Mouse (Mus musculus): ENCODE data around the gene Fam171b.

Fam171b gene

GRCm38 (mm10) chr2:83812483-83813272 is at the start of gene Fam171b:
TSS of gene Fam171b (plus strand) at chr2:83812636.
- DNase-seq (ENCODE audit: extremely low spot score, low spot score): peak; percentile 82

GRCm38 (mm10) chr2:83766058-83766457 is 46.4 kb upstream of the Fam171b start:
- DNase-seq (ENCODE audit: extremely low spot score, low spot score): no peak

- no peak for DNase-seq (ENCODE audit: extremely low spot score, low spot score)
These were observed 45.6 kb upstream of the Fam171b start for GRCm38 (mm10) chr2:83766878-83767277.

DNA sequence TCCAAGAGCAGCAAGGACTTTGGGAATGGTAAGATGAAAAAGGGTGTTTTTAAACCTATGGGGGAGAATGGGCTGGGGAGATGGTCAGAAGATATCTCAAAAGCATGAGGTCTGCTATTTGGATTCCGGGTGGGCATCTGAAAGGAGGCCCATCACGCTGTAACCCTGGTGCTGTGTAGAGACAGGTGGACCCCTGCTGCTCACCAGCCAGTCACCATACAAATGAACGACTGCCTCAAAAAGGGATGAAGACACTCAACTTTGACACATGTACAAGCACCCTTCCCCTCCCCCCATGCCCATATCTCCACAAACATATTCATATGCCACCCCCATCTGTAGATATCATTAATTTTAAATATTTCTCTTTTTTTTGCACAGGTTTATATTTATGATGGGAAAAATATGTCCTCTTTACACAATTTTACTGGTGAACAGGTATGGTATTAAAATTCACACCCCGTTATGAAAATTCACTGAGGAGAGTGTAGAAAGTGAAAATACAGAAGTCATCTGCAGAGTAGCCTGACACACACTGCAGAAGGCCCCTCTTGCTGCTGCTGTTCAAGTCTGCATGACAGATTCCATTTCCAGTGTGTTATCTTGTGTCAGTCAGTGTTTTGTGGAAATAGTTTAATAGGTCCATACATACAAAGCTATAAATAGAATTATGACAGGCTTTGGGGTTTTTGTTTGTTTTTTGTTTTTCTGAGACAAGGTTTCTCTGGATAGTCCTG is 44.0 kb upstream of the Fam171b start:
- DNase-seq (ENCODE audit: extremely low spot score, low spot score): no peak

DNA sequence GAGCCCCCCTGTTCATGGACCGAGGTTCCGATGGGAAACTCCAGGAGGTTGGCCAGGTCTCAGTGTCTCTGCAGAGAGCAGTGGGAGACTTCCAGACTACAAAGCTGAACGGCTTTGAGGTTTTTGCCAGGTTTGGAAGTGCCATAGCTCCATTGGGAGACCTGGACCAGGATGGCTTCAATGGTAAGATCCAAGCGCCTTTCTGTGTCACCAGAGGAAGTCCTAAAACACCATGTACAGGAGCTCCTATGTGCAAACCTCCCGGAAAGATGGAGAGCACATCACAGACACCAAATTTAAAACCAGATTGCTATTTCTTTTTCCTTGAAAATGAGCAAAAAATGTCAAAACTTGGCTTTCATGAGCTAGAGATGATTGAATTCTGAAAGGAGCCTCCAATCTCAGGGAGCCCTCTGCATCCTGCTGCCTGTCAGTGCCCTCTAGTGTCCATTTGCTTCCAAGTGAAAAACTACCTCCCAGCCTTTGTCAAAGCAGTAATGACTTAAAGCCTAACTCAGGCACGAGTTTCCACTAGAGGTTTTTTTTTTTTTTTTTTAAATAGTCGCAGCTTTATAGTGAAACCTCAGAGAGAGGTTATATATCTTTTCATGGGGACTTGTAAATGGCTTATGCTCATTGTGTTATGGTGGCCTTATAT is 41.2 kb upstream of the Fam171b start:
- no peak for DNase-seq (ENCODE audit: extremely low spot score, low spot score)

GRCm38 (mm10) chr2:83791330-83792073 is 20.9 kb upstream of the Fam171b start:
- DNase-seq (ENCODE audit: extremely low spot score, low spot score): no peak

- no peak for DNase-seq (ENCODE audit: extremely low spot score, low spot score)
These were observed 20.3 kb upstream of the Fam171b start for GRCm38 (mm10) chr2:83792102-83792501.

- DNase-seq (ENCODE audit: extremely low spot score, low spot score): no peak
These were observed 16.7 kb upstream of the Fam171b start for GRCm38 (mm10) chr2:83795766-83796165.

DNA sequence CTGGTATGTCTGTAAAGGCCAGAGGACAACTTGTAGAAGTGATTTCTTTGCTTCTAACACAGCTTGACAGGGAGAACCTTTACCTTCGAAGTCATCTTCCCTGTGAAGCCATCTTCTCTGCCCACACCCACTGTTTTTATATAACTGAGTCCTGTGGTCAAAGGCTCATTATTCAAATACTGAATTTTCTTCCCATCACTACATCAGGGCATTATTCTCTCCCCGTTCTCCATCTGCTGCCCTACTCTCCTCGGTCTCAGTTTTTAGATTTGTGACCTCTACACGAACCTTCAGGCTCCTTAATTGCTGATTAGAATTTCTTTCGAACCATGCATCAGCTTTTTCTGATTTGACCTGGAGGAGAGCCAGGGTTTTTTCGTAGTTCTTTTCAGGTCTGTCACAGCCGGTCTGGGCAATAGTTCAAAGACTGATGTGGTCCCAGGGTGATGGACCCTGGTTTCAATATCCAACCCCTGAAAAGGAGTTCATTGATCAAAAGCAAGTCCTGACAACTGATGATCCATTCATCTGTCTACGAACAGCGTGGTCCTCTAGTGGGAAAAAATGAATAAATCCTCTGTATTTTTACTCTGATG is 14.4 kb upstream of the Fam171b start:
- DNase-seq (ENCODE audit: extremely low spot score, low spot score): no peak

DNA sequence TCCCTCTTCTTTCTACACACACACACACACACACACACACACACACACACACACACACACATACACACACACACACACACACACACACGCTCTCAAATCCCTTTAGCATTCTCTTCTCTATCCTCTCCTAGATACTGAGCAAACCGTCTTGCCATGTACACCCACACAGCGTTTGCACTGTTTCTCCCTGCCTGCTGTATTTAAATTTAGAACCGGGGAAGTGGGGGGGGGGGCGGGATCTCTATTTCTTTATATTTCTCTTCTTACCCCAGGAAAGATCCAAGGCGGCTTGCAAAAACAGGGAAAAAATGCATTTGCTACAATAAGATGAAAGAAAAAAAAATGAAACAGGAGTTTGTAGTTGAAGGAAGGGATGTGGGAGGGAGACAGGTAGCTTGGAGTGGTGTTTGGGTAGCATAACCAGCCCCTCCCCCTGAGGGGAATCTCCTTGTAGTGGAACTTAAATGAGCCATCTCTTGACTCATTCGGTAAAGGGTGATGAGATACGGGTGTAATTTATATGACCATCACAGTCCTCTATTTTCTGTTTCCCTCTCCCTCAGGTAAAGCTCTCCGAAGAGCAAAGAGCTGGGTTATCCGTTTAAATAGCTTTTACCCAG is 947 bp downstream of the Fam171b start:
- no peak for DNase-seq (ENCODE audit: extremely low spot score, low spot score)

DNA sequence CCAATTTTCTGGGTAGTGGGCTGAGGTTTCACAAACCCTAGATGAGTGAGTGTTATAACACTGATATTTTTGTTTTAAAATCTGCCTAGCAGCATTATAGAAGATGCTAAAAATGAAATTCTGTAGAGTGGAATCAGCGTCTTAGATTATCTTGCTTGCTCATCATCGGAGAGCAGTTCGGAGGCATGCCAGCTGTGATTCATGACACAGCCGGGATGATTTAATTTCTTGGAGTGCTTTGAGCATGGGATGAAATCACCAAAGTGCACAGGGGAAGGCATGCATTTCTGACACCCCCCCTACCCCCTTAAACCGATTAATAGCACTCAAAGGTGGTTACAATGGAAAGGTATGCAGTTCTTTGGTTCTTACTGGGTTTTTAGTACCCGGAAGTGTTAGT is 1.6 kb downstream of the Fam171b start:
- DNase-seq (ENCODE audit: extremely low spot score, low spot score): no peak

DNA sequence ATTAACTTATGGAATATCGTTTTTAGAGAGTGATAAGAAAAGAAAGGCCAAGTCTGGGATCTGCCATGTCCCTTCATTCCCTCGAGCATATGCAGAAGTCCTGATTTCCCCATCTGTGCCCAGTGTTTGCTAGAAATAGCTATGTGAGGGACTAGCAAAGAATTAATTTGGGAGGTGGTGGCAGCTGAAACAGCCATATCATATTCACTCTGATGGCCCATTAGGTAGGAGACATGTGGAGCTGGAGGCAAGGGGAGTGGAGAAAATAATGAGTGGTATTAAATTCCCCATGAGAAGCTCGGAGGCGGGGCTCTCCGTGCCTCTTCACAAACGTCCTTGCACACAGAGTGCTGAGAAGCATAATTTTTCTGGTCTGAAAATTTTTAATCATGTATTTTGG is 3.7 kb downstream of the Fam171b start:
- DNase-seq (ENCODE audit: extremely low spot score, low spot score): no peak

- DNase-seq (ENCODE audit: extremely low spot score, low spot score): no peak
These were observed 12.7 kb downstream of the Fam171b start for GRCm38 (mm10) chr2:83825161-83825560.

- DNase-seq (ENCODE audit: extremely low spot score, low spot score): no peak
These were observed 16.6 kb downstream of the Fam171b start for GRCm38 (mm10) chr2:83828895-83829539.

- DNase-seq (ENCODE audit: extremely low spot score, low spot score): no peak
These were observed 20.5 kb downstream of the Fam171b start for GRCm38 (mm10) chr2:83832903-83833302.

- DNase-seq (ENCODE audit: extremely low spot score, low spot score): no peak
These were observed 23.1 kb downstream of the Fam171b start for GRCm38 (mm10) chr2:83835313-83836070.

DNA sequence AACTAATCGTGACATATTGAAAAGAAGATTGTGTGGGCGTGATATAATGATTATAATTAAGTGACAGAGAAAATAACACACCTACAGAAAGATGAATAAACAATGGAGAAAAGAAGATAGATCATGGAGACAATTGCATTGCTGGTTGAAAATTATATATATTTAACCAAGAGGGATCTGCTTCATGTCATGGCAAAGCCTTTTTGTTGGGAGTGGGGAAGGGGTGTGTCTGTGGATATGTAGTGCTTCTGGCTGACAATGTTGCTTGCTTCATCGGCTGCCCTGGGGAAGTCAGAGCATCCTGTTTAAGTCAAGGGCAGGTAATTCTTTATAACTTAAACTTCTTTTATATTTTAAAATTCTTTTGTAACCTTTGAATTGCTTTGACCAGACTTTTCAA is 36.1 kb downstream of the Fam171b start:
- DNase-seq (ENCODE audit: extremely low spot score, low spot score): no peak

- DNase-seq (ENCODE audit: extremely low spot score, low spot score): no peak
These were observed 41.0 kb downstream of the Fam171b start for GRCm38 (mm10) chr2:83853423-83853822.

DNA sequence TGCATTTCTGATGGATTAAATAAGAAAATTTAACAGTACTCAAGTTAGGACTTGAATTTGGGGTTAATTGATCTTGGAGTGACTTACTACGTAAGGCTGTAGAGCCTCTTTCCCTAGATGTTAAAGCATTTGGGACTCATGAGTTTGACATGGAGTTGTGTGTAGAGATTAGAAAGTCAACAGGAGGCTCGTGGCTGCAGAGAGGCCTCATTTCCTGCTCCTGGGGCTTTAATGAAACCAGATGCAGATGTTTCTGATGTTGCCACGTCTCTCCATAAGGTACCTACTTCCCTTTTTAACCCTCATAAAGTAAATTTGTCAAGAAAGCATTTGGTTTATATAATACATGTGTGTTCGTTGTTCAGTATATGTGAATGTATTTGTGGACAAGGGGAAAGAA is 43.8 kb downstream of the Fam171b start:
- DNase-seq (ENCODE audit: extremely low spot score, low spot score): no peak
